Mouse (Mus musculus): ENCODE data around the gene Cer1.

DNA sequence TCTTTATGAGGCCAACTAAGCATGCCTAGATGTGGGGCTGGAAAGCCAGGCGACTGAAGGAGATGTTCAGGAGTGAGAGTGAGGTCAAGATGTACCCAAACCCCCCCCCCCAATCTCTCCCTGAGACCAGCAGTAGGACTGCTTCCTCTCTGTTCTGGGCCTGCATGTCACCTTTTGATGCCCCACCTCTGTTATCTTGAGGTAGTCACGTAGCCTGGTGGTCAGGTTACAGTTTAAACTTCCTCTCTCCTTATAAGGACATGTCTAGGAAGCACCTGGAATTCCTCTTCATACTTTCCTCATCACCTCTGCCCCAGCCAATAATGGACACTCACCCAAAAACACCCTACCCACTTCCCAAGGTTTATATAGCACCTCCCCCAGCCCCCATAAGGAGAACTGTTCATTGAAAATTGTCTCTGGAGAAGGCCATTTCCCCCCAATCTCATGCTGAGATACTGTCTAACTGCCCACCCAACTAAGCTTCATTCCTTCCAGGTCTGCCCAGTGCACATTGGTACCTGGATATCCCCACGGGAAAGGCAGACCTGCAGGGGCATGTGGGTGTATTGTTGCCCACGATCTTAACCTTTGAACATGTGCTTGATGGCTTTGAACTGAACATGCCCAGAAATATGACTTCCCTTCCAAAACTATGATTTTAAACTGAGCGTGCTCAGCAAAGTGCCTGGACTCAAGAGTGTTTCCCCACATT, 17.1 kb downstream of the Cer1 start:
- no peak for TF ChIP-seq EP300 (optimal IDR thresholded peaks at IDR 0.05)
- no peak for TF ChIP-seq CTCF (IDR thresholded peaks at IDR 0.05; ENCODE audit: low read depth)
